Mouse (Mus musculus) neural tube, embryonic 11.5 days (tissue): ENCODE results near the gene Olfr971. TPM values are rescaled to one million over a fixed set of nuclear protein-coding genes. Genes with fewer than 3 reads are reported as not detected.
"Not testable (repeated sequence)": the region's sequence is repeated elsewhere in the genome, so short reads cannot be mapped to it uniquely, and the experiment has no call there.

ENCODE experiments used
- ATAC-seq: fragments of 200-750 bp; cut with Nextera tagmentation; 2 replicates; pipeline ENCODE4 v1.8.0; 2017; ENCODE audit warnings: moderate number of reproducible peaks, mild to moderate bottlenecking, moderate TSS enrichment, moderate library complexity; ENCODE audit not compliant: insufficient read depth, low FRiP score, low TSS enrichment
- DNase-seq: peaks from one replicate; pipeline ENCODE4 v3.0.0-alpha.2; 2015; ENCODE audit warnings: low spot score
- H3K27ac ChIP-seq: fragments of 300-500 bp; sonication (generic); 2 replicates; pipeline ENCODE4 v1.5.1; 2014; ENCODE audit warnings: low read depth, mild to moderate bottlenecking, low read length
- H3K27me3 ChIP-seq: fragments of 300-500 bp; sonication (generic); 2 replicates; pipeline ENCODE4 v1.6.1; 2014; ENCODE audit warnings: mild to moderate bottlenecking, low read length, mixed read lengths; ENCODE audit not compliant: control insufficient read depth, insufficient read depth
- H3K36me3 ChIP-seq: fragments of 300-500 bp; sonication (generic); 2 replicates; pipeline ENCODE4 v1.6.1; 2014; ENCODE audit warnings: mild to moderate bottlenecking, low read length, moderate library complexity, mixed read lengths; ENCODE audit not compliant: control insufficient read depth, insufficient read depth
- H3K4me1 ChIP-seq: fragments of 300-500 bp; sonication (generic); 2 replicates; pipeline ENCODE4 v1.6.1; 2014; ENCODE audit warnings: low read length, mixed read lengths; ENCODE audit not compliant: control insufficient read depth, insufficient read depth
- H3K4me2 ChIP-seq: fragments of 300-500 bp; sonication (generic); 2 replicates; pipeline ENCODE4 v1.6.1; 2014; ENCODE audit warnings: low read depth, mild to moderate bottlenecking, moderate library complexity
- H3K4me3 ChIP-seq: fragments of 300-500 bp; sonication (generic); 2 replicates; pipeline ENCODE4 v1.5.1; 2014; ENCODE audit warnings: low read depth, low read length
- H3K9ac ChIP-seq: fragments of 300-500 bp; sonication (generic); 2 replicates; pipeline ENCODE4 v1.6.1; 2014; ENCODE audit warnings: mild to moderate bottlenecking, low read length
- H3K9me3 ChIP-seq: fragments of 300-500 bp; sonication (generic); 2 replicates; pipeline ENCODE4 v1.6.1; 2016; ENCODE audit warnings: low read length; ENCODE audit not compliant: control insufficient read depth
- WGBS: fragments of 180-500 bp; shearing (Covaris S2); extraction: QIAGEN DNeasy Blood & Tissue Kit; methylation state at CpG from one replicate; pipeline ENCODE4 v1.1.7; 2014; 5-methylcytosine and 5-hydroxymethylcytosine counted together
- polyA plus RNA-seq: library from polyadenylated mRNA; unstranded; fragments of >200 nt; fragmentation: Nextera tagmentation; extraction: Ambion mirVana; gene quantifications from 2 replicates; pipeline ENCODE4 v1.2.1, GENCODE M21; 2014

Olfr971 gene
- polyA plus RNA-seq: not detected in 2 replicates

DNA sequence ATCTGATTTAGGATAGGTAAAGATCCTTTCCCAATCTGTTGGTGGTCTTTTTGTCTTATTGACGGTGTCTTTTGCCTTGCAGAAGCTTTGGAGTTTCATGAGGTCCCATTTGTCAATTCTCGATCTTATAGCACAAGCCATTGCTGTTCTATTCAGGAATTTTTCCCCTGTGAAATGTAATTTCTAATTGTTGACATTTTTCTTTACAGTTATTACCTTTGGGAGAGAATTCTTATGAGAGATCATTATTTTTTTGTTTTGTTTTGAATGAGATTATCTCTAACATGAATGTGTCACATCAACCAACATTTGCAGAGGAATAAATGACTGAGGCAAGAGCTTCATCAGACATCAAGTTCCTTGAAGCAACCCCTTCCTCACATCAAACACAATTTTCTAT, at the start of gene Olfr971:
Gene Olfr971 (plus strand): TSS at position 301 of the 400 bp plus-strand sequence.
- not testable (repeated sequence) for H3K27ac ChIP-seq, H3K36me3 ChIP-seq, H3K4me2 ChIP-seq, H3K9ac ChIP-seq, DNase-seq, H3K9me3 ChIP-seq, H3K4me1 ChIP-seq, H3K27me3 ChIP-seq, ATAC-seq, H3K4me3 ChIP-seq
- 89% methylated on average over 1 of the region's 2 CpGs for WGBS

GRCm38 (mm10) chr9:39790558-39790957, 46.1 kb upstream of the Olfr971 start, which contains the start of gene Olfr969:
TSS of gene Olfr969 (plus strand) at chr9:39790945.
- no peaks in the 10 kb centered on the region for H3K4me1 ChIP-seq
- no peak within 1 kb of the TSS for H3K27ac ChIP-seq
- no peaks in the 10 kb centered on the region for H3K9me3 ChIP-seq
- DNase-seq: no peak
- no peak for ATAC-seq
- H3K9ac ChIP-seq: no peak within 1 kb of the TSS
- 71% methylated on average over 2 of the region's 2 CpGs for WGBS
- no peak within 1 kb of the TSS for H3K4me2 ChIP-seq
- H3K36me3 ChIP-seq: no peaks in the 10 kb centered on the region
- H3K4me3 ChIP-seq: no peak within 1 kb of the TSS
- no peaks in the 10 kb centered on the region for H3K27me3 ChIP-seq

- no peak for DNase-seq
These were observed 28.1 kb upstream of the Olfr971 start, which contains the start of gene Olfr970 for GRCm38 (mm10) chr9:39808560-39808959. TSS of gene Olfr970 (plus strand) at chr9:39808860.

GRCm38 (mm10) chr9:39866122-39866521, 29.4 kb downstream of the Olfr971 start, which contains the start of gene Olfr972:
TSS of gene Olfr972 (plus strand) at chr9:39866422.
- Histone ChIP-seq H3K36me3 (no peaks in the 10 kb centered on the region), H3K4me1 (no peaks in the 10 kb centered on the region), H3K27ac (no peak within 1 kb of the TSS), H3K9me3 (no peaks in the 10 kb centered on the region), H3K9ac (no peak within 1 kb of the TSS), H3K4me3 (no peak within 1 kb of the TSS), H3K4me2 (no peak within 1 kb of the TSS), H3K27me3 (no peaks in the 10 kb centered on the region)
- ATAC-seq (no peak), DNase-seq (no peak)
- WGBS: 74% methylated on average over 2 of the region's 2 CpGs

More at GRCm38 (mm10) chr9:39808560-39808959, 28.1 kb upstream of the Olfr971 start, which contains the start of gene Olfr970:
- Histone ChIP-seq H3K4me1 (no peaks in the 10 kb centered on the region), H3K9ac (no peak within 1 kb of the TSS), H3K27ac (no peak within 1 kb of the TSS), H3K36me3 (no peaks in the 10 kb centered on the region), H3K4me2 (no peak within 1 kb of the TSS), H3K9me3 (no peaks in the 10 kb centered on the region), H3K4me3 (no peak within 1 kb of the TSS), H3K27me3 (no peaks in the 10 kb centered on the region)
- WGBS: 76% methylated on average over 4 of the region's 4 CpGs
- no peak for ATAC-seq

DNA sequence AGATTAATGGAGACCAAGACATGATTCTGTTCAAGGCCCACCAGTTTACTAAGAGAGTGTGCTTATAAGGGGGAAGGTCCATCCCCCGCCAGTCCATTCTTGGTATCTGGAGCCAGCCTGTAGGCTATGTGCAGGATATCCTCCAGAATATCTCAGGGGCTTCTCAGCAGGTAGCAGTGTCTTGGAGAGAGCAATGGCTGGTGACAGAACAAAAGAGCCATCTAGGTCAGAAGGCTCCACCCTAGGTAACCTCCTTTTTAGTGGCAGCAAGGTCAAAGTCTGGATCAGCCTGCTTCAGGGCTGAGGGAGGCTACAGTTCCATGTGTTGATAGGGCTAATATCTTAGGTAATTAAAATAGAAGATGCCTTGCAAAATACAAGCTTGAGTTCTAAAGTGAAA, 35.3 kb downstream of the Olfr971 start:
- H3K36me3 ChIP-seq, H3K4me1 ChIP-seq, H3K4me2 ChIP-seq, H3K9me3 ChIP-seq, H3K27ac ChIP-seq, H3K9ac ChIP-seq, H3K27me3 ChIP-seq, H3K4me3 ChIP-seq, ATAC-seq, DNase-seq: not testable (repeated sequence)
- 91% methylated on average over 1 of the region's 1 CpGs for WGBS

- H3K9ac ChIP-seq, H3K4me1 ChIP-seq, H3K27me3 ChIP-seq, H3K4me2 ChIP-seq, ATAC-seq, H3K27ac ChIP-seq, H3K36me3 ChIP-seq, H3K4me3 ChIP-seq, DNase-seq, H3K9me3 ChIP-seq: not testable (repeated sequence)
- WGBS: no CpG with 5 or more reads among the region's 4 CpGs
These were observed 41.1 kb downstream of the Olfr971 start for GRCm38 (mm10) chr9:39877541-39878396.

Other genes with a start within 250 kb of the Olfr971 start
- gene AW551984, start 232.5 kb upstream of the Olfr971 start, polyA plus RNA-seq: 19.5 and 22.8 TPM in 2 replicates
- gene Olfr148, start 226.2 kb upstream of the Olfr971 start, polyA plus RNA-seq: 0.08 TPM in 1 of 2 replicates, not detected in the other
- not detected in 2 replicates for gene Olfr960, start 215.5 kb upstream of the Olfr971 start, polyA plus RNA-seq
- not detected in 2 replicates for gene Olfr961, start 191.8 kb upstream of the Olfr971 start, polyA plus RNA-seq
- gene Olfr963, start 169.7 kb upstream of the Olfr971 start, polyA plus RNA-seq: not detected in 2 replicates
- gene Olfr149, start 129.8 kb upstream of the Olfr971 start, polyA plus RNA-seq: not detected in 2 replicates
- not detected in 2 replicates for gene Olfr965, start 125.5 kb upstream of the Olfr971 start, polyA plus RNA-seq
- not detected in 2 replicates for gene Olfr150, start 105.9 kb upstream of the Olfr971 start, polyA plus RNA-seq
- gene Olfr967, start 90.6 kb upstream of the Olfr971 start, polyA plus RNA-seq: not detected in 2 replicates
- gene Olfr968, start 53.6 kb upstream of the Olfr971 start, polyA plus RNA-seq: not detected in 2 replicates
- gene Olfr969, start 45.9 kb upstream of the Olfr971 start, polyA plus RNA-seq: not detected in 2 replicates
- gene Olfr970, start 28.0 kb upstream of the Olfr971 start, polyA plus RNA-seq: not detected in 2 replicates
- not detected in 2 replicates for gene Olfr972, start 29.5 kb downstream of the Olfr971 start, polyA plus RNA-seq
- gene Olfr229, start 70.5 kb downstream of the Olfr971 start, polyA plus RNA-seq: not detected in 2 replicates
- not detected in 2 replicates for gene Olfr974, start 100.6 kb downstream of the Olfr971 start, polyA plus RNA-seq
- not detected in 2 replicates for gene Olfr975, start 115.2 kb downstream of the Olfr971 start, polyA plus RNA-seq
- gene Olfr976, start 124.3 kb downstream of the Olfr971 start, polyA plus RNA-seq: not detected in 2 replicates
- gene Olfr978, start 155.2 kb downstream of the Olfr971 start, polyA plus RNA-seq: not detected in 2 replicates
- not detected in 2 replicates for gene Olfr979, start 166.6 kb downstream of the Olfr971 start, polyA plus RNA-seq
- gene Olfr980, start 172.7 kb downstream of the Olfr971 start, polyA plus RNA-seq: not detected in 2 replicates
- not detected in 2 replicates for gene Olfr981, start 184.6 kb downstream of the Olfr971 start, polyA plus RNA-seq
- not detected in 2 replicates for gene Olfr982, start 237.0 kb downstream of the Olfr971 start, polyA plus RNA-seq